Mouse (Mus musculus) ES-E14 (cell line): ENCODE measurements around the gene Clybl. TPM values are rescaled to one million over a fixed set of nuclear protein-coding genes. Genes with fewer than 3 reads are reported as not detected.
A peak's percentile ranks its signal among the peaks of the same experiment; 100 is the strongest.

Experiments used
- DNase-seq: peaks from one replicate; pipeline ENCODE4 v3.0.0-alpha.2; 2013; ENCODE audit warnings: low read depth, low spot score
- H3K27ac ChIP-seq: 2 replicates; pipeline ENCODE4 v1.5.1; 2012; ENCODE audit warnings: low read depth, mild to moderate bottlenecking, low read length, moderate library complexity, mixed read lengths; ENCODE audit not compliant: poor library complexity, insufficient read depth, severe bottlenecking
- H3K36me3 ChIP-seq: 2 replicates; pipeline ENCODE4 v1.6.1; 2012; ENCODE audit warnings: mild to moderate bottlenecking, low read length, moderate library complexity, mixed read lengths; ENCODE audit not compliant: control insufficient read depth, poor library complexity, insufficient read depth, severe bottlenecking
- H3K4me1 ChIP-seq, 2 experiments: fragments of 150-350 bp in 1 of 2; sonication (generic) in 1 of 2; 2 replicates each; pipeline ENCODE4 v1.6.1; 2012; ENCODE audit warnings: low read length in 2 of 2, mild to moderate bottlenecking in 1 of 2, mixed read lengths in 1 of 2; ENCODE audit not compliant: control insufficient read depth in 2 of 2, insufficient read depth in 2 of 2, poor library complexity in 1 of 2
- H3K4me3 ChIP-seq, 2 experiments: fragments of 150-350 bp in 1 of 2; sonication (generic) in 1 of 2; 2 replicates each; pipeline ENCODE4 v1.5.1; 2012; ENCODE audit warnings: low read length in 2 of 2, low read depth in 1 of 2, mild to moderate bottlenecking in 1 of 2, mixed read lengths in 1 of 2; ENCODE audit not compliant: insufficient read depth in 1 of 2, poor library complexity in 1 of 2, severe bottlenecking in 1 of 2
- H3K9ac ChIP-seq: 2 replicates; pipeline ENCODE4 v1.6.1; 2012; ENCODE audit warnings: low read depth, mild to moderate bottlenecking, low read length, mixed read lengths; ENCODE audit not compliant: poor library complexity, insufficient read depth, severe bottlenecking
- H3K9me3 ChIP-seq: fragments of 150-350 bp; sonication (generic); 2 replicates; pipeline ENCODE4 v1.6.1; 2012; ENCODE audit warnings: low read depth, mild to moderate bottlenecking, low read length; ENCODE audit not compliant: control insufficient read depth, insufficient read depth
- CHD2 ChIP-seq: IDR thresholded peaks from 2 replicates; pipeline ENCODE4 v1.6.1; 2014; ENCODE audit warnings: mild to moderate bottlenecking, low read depth, low read length, inconsistent platforms
- HCFC1 ChIP-seq: IDR thresholded peaks from 2 replicates; pipeline ENCODE4 v1.6.1; 2012; ENCODE audit warnings: low read length, inconsistent platforms, borderline replicate concordance; ENCODE audit not compliant: insufficient read depth
- MAFK ChIP-seq: IDR thresholded peaks from 2 replicates; pipeline ENCODE4 v1.6.1; 2014; ENCODE audit warnings: mild to moderate bottlenecking, low read depth, low read length, inconsistent platforms; ENCODE audit not compliant: insufficient read depth
- ZC3H11A ChIP-seq: IDR thresholded peaks from 2 replicates; pipeline ENCODE4 v1.6.1; 2012; ENCODE audit warnings: low read depth, mild to moderate bottlenecking, inconsistent platforms, low read length, borderline replicate concordance
- ZNF384 ChIP-seq: IDR thresholded peaks from 2 replicates; pipeline ENCODE4 v1.6.1; 2012; ENCODE audit warnings: low read depth, low read length, inconsistent platforms
- in situ Hi-C, 2 experiments: fragments of 600-800 bp; cut with MboI; formaldehyde crosslinking; loops; one replicate each; pipeline ENCODE4 v1.15.1; 2025; ENCODE audit warnings: low sequenced_read_pairs in 2 of 2, inconsistent platforms in 1 of 2; ENCODE audit not compliant: unreplicated experiment in 2 of 2
- total RNA-seq: library from RNA; depleted of rRNA; stranded (reverse); fragments of 300-350 nt; gene quantifications from 2 replicates; pipeline ENCODE4 v1.2.3, GENCODE M21; 2012

Clybl gene
- total RNA-seq, 1 experiment: 2.6 TPM

GRCm38 (mm10) chr14:122361807-122362206, 180.3 kb downstream of the Clybl start:
- no peak for DNase-seq
- TF ChIP-seq ZNF384 (no peak), ZC3H11A (no peak), HCFC1 (no peak), CHD2 (no peak), MAFK (no peak)
- Histone ChIP-seq H3K27ac (no peak overlapping the region), H3K4me1 (peaks cover 7 to 18% of the 10 kb centered on the region in 2 experiments), H3K4me3 (no peak overlapping the region), H3K9ac (no peak overlapping the region), H3K9me3 (no peaks in the 10 kb centered on the region), H3K36me3 (no peaks in the 10 kb centered on the region)
- in situ Hi-C loops: no loop called here

GRCm38 (mm10) chr14:122363156-122363555, 181.7 kb downstream of the Clybl start:
- peaks cover 7 to 16% of the 10 kb centered on the region in 2 experiments for H3K4me1 ChIP-seq
- H3K9ac ChIP-seq: no peak overlapping the region
- no peaks in the 10 kb centered on the region for H3K9me3 ChIP-seq
- no peak for TF ChIP-seq ZC3H11A
- TF ChIP-seq HCFC1: no peak
- no peak for TF ChIP-seq ZNF384
- TF ChIP-seq CHD2: no peak
- TF ChIP-seq MAFK: no peak
- H3K27ac ChIP-seq: no peak overlapping the region
- peak overlapping the region in 1 of 2 experiments; percentile 23; a peak in 1 of 4 replicates for H3K4me3 ChIP-seq
- no peak for DNase-seq
- H3K36me3 ChIP-seq: no peaks in the 10 kb centered on the region
- in situ Hi-C loops: no loop called here

- no peak overlapping the region for H3K27ac ChIP-seq
- no peak overlapping the region for H3K4me3 ChIP-seq
- no peaks in the 10 kb centered on the region for H3K9me3 ChIP-seq
- no peak overlapping the region for H3K9ac ChIP-seq
- H3K36me3 ChIP-seq: no peaks in the 10 kb centered on the region
- no peak for TF ChIP-seq ZC3H11A
- no peak for TF ChIP-seq CHD2
- DNase-seq: no peak
- H3K4me1 ChIP-seq: peaks cover 7 to 16% of the 10 kb centered on the region in 2 experiments
- in situ Hi-C loops: no loop called here
These were observed 182.5 kb downstream of the Clybl start for GRCm38 (mm10) chr14:122364026-122364425.

- DNase-seq: no peak
- TF ChIP-seq ZC3H11A (no peak), CHD2 (no peak), HCFC1 (no peak), MAFK (no peak), ZNF384 (no peak)
- Histone ChIP-seq H3K9ac (no peak overlapping the region), H3K4me3 (no peak overlapping the region), H3K36me3 (no peaks in the 10 kb centered on the region), H3K27ac (no peak overlapping the region), H3K9me3 (no peaks in the 10 kb centered on the region), H3K4me1 (peaks cover 6 to 11% of the 10 kb centered on the region in 2 experiments)
- in situ Hi-C loops: no loop called here
These were observed 185.9 kb downstream of the Clybl start for GRCm38 (mm10) chr14:122367252-122367868.

- DNase-seq: no peak
- in situ Hi-C loops: no loop called here
- Histone ChIP-seq H3K36me3 (no peaks in the 10 kb centered on the region), H3K9me3 (no peaks in the 10 kb centered on the region), H3K9ac (no peak overlapping the region), H3K4me1 (peaks cover 3 to 5% of the 10 kb centered on the region in 2 experiments; a peak in 2 of 4 replicates), H3K4me3 (no peak overlapping the region), H3K27ac (no peak overlapping the region)
- no peak for TF ChIP-seq ZNF384
These were observed 186.4 kb downstream of the Clybl start for GRCm38 (mm10) chr14:122367882-122368418.
